Mouse (Mus musculus): ENCODE data around the gene Isca2. TPM values are rescaled to one million over a fixed set of nuclear protein-coding genes. Genes with fewer than 3 reads are reported as not detected.

Isca2 gene
- polyA plus RNA-seq, 1 experiment from 2014 or later = 156 TPM

GRCm38 (mm10) chr12:84807351-84807750, 34.3 kb downstream of the Isca2 start:
- no peak for ATAC-seq (ENCODE audit: low FRiP score, low read depth)

DNA sequence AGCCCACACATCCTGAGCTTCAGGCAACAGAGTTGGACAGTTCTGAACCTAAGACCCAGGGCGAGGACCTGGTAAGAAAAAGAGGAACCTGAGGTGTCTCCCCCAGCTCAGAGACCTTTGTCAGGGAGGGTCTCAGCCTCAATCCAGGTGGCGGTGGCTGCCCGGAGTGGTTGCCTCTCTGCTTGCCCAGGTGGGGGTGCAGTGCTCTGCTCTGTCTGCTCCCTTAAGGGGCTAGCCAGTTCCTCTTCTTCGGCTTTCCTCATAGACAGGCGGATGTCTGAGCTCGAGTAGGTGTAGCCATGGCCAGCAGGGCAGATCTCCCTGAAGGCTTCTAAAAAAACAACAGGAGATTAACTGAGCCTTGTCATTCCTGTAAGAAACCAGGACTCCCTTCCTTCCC, 36.0 kb downstream of the Isca2 start:
- Histone ChIP-seq H3K36me3 (no peaks in the 10 kb centered on the region), H3K27ac (no peak overlapping the region), H3K4me2 (replicated peaks) (no peak overlapping the region), H3K4me3 (no peak overlapping the region), H3K27me3 (replicated peaks) (no peaks in the 10 kb centered on the region), H3K4me1 (no peaks in the 10 kb centered on the region), H3K9ac (no peak overlapping the region), H3K9me3 (no peaks in the 10 kb centered on the region)
- WGBS = 81% methylated on average over 6 of the region's 6 CpGs
- ATAC-seq (ENCODE audit: low FRiP score, low read depth) = no peak

More at GRCm38 (mm10) chr12:84807351-84807750, 34.3 kb downstream of the Isca2 start:
- no peaks in the 10 kb centered on the region for H3K4me1 ChIP-seq
- H3K27me3 ChIP-seq (replicated peaks) = no peaks in the 10 kb centered on the region
- H3K27ac ChIP-seq = no peak overlapping the region
- no peaks in the 10 kb centered on the region for H3K9me3 ChIP-seq
- H3K9ac ChIP-seq = no peak overlapping the region
- 89% methylated on average over 13 of the region's 13 CpGs for WGBS
- H3K4me2 ChIP-seq (replicated peaks) = no peak overlapping the region
- H3K4me3 ChIP-seq = no peak overlapping the region
- H3K36me3 ChIP-seq = no peaks in the 10 kb centered on the region

DNA sequence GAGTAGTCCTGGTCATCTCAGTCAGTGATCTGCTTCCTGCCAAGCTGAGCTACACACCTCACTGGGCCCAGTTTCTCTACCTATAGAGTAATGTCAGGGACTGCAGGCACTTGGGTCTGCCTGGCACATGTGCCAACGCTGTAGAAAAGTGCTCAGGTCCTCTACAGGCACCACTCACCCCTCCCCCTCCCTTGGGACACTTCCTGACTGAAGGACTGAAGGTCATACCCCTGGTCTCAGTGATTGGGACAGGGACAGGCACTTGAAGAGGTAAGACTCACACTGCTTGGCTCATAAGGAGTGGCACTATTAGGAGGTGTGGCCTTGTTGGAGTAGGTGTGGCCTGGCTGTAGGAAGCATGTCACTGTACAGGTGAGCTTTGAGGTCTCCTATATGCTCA, 37.8 kb downstream of the Isca2 start:
- 88% methylated on average over 1 of the region's 1 CpGs for WGBS

DNA sequence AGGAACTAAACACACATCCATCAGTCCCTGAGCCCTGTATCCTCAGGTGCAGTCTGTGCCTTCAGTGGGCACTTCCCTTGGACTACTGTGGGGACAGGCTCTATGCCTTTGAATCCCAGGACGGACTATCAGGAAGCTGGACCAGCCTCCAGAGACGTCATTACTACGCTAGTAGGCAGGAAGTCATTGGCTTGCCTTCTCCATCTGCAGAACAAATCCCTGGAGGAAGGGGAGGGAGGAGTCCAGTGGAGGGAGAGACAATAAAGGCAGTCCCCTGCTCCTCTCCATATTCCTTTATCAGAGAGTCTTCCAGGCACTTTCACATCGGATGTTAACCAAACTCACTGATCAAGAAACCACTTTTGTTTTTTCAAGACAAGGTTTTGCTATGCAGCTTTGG, 38.5 kb downstream of the Isca2 start:
- WGBS = 49% methylated on average over 4 of the region's 4 CpGs
- Histone ChIP-seq H3K9ac (no peak overlapping the region), H3K4me1 (no peaks in the 10 kb centered on the region), H3K27me3 (replicated peaks) (no peaks in the 10 kb centered on the region), H3K4me3 (no peak overlapping the region), H3K9me3 (no peaks in the 10 kb centered on the region), H3K4me2 (replicated peaks) (no peak overlapping the region), H3K36me3 (no peaks in the 10 kb centered on the region), H3K27ac (no peak overlapping the region)
- no peak for ATAC-seq (ENCODE audit: low FRiP score, low read depth)

More for the DNA sequence above, 37.8 kb downstream of the Isca2 start:
- Histone ChIP-seq H3K4me2 (replicated peaks) (no peak overlapping the region), H3K9ac (no peak overlapping the region), H3K9me3 (no peaks in the 10 kb centered on the region), H3K36me3 (no peaks in the 10 kb centered on the region), H3K4me1 (no peaks in the 10 kb centered on the region), H3K4me3 (no peak overlapping the region), H3K27me3 (replicated peaks) (no peaks in the 10 kb centered on the region), H3K27ac (no peak overlapping the region)
- ATAC-seq (ENCODE audit: low FRiP score, low read depth) = no peak

- Histone ChIP-seq H3K9me3 (no peaks in the 10 kb centered on the region), H3K27me3 (replicated peaks) (no peaks in the 10 kb centered on the region), H3K36me3 (no peaks in the 10 kb centered on the region), H3K27ac (no peak overlapping the region), H3K4me3 (no peak overlapping the region), H3K9ac (no peak overlapping the region), H3K4me2 (replicated peaks) (no peak overlapping the region), H3K4me1 (no peaks in the 10 kb centered on the region)
- WGBS = 60% methylated on average over 3 of the region's 3 CpGs
- no peak for ATAC-seq (ENCODE audit: low FRiP score, low read depth)
Observed at GRCm38 (mm10) chr12:84812004-84812403, 39.0 kb downstream of the Isca2 start.

- 58% methylated on average over 7 of the region's 7 CpGs for WGBS
- H3K27ac ChIP-seq = no peak overlapping the region
- ATAC-seq (ENCODE audit: low FRiP score, low read depth) = no peak
- no peaks in the 10 kb centered on the region for H3K36me3 ChIP-seq
- no peaks in the 10 kb centered on the region for H3K9me3 ChIP-seq
- no peak overlapping the region for H3K4me3 ChIP-seq
- H3K4me2 ChIP-seq (replicated peaks) = no peak overlapping the region
- no peaks in the 10 kb centered on the region for H3K27me3 ChIP-seq (replicated peaks)
- H3K4me1 ChIP-seq = no peaks in the 10 kb centered on the region
- no peak overlapping the region for H3K9ac ChIP-seq
Observed at GRCm38 (mm10) chr12:84813773-84814172, 40.7 kb downstream of the Isca2 start.

GRCm38 (mm10) chr12:84814663-84815325, 41.7 kb downstream of the Isca2 start:
- Histone ChIP-seq H3K27ac (no peak overlapping the region), H3K27me3 (replicated peaks) (no peaks in the 10 kb centered on the region), H3K4me1 (no peaks in the 10 kb centered on the region), H3K4me3 (no peak overlapping the region), H3K4me2 (replicated peaks) (no peak overlapping the region), H3K36me3 (no peaks in the 10 kb centered on the region), H3K9me3 (no peaks in the 10 kb centered on the region), H3K9ac (no peak overlapping the region)
- ATAC-seq (ENCODE audit: low FRiP score, low read depth) = no peak
- WGBS = 86% methylated on average over 3 of the region's 3 CpGs

DNA sequence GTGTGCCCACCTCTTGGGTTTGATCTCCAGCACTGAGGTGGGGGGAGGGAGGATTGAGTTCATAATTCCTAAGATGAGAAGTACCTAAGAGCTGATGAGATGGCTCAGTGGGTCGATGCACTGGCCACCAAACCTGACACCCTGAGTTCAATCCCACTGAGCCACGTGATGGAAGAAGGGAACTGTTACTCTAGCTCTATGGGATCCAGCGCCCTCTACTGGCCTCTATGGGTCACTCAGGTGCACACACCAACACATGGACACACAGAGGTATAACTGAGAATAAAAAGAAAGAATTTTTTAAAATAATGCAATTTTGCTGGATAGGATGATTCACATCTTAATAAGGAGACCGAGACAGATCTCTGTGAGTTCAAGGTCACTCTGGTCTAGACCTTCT, 45.4 kb downstream of the Isca2 start:
- Histone ChIP-seq H3K9me3 (no peaks in the 10 kb centered on the region), H3K36me3 (no peaks in the 10 kb centered on the region), H3K4me1 (no peaks in the 10 kb centered on the region), H3K4me3 (no peak overlapping the region), H3K27me3 (replicated peaks) (no peaks in the 10 kb centered on the region), H3K9ac (no peak overlapping the region), H3K27ac (no peak overlapping the region), H3K4me2 (replicated peaks) (no peak overlapping the region)
- WGBS = 64% methylated on average over 4 of the region's 4 CpGs
- ATAC-seq (ENCODE audit: low FRiP score, low read depth) = no peak

DNA sequence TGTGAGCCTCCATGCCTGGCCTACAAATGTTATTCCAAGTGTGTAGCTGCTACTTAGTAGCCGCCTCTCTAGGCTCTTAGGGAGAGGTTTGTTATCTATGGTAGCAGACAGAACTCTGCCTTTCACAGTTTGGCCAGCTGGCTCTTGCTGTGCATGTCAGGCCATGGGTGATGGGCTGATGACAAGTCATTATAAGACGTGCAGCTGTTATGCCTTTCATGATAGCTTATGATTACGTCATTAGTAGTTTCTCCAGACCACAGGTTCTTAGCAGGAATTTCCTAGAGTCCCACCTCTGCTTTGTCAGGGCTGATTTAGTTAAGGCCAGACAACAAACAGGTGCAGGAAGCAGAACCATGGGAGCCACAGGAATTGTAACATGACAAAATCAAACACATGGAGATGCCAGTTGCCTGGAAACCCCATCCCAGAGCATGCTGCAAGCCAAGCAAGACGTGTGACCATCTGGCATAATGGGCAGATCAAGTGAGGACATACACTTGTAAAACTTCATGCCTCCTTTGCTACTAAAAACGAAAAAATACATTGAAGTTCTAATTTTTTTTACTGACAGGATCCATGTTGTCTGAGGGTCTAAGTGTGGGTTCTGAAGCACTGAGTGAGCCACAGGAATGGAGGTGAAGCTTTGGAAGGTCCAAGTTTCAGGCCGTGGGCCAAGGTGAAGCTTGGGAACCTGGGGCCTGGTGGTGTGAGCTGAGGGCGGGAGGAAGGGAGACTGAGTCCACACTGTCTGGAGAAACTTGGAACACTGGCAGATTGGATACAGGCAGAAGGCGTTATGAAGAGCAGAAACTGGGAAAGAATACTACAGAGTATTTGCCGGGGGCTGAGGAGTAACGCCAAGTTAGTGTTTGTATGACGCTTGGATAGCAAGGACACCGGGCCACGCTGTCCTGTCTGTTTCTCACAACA, 46.5 kb downstream of the Isca2 start:
- no peak overlapping the region for H3K4me3 ChIP-seq
- no peak overlapping the region for H3K4me2 ChIP-seq (replicated peaks)
- no peak overlapping the region for H3K27ac ChIP-seq
- no peaks in the 10 kb centered on the region for H3K9me3 ChIP-seq
- H3K27me3 ChIP-seq (replicated peaks) = no peaks in the 10 kb centered on the region
- no peak overlapping the region for H3K9ac ChIP-seq
- no peaks in the 10 kb centered on the region for H3K36me3 ChIP-seq
- no peaks in the 10 kb centered on the region for H3K4me1 ChIP-seq
- WGBS = 86% methylated on average over 13 of the region's 13 CpGs
- ATAC-seq (ENCODE audit: low FRiP score, low read depth) = no peak

DNA sequence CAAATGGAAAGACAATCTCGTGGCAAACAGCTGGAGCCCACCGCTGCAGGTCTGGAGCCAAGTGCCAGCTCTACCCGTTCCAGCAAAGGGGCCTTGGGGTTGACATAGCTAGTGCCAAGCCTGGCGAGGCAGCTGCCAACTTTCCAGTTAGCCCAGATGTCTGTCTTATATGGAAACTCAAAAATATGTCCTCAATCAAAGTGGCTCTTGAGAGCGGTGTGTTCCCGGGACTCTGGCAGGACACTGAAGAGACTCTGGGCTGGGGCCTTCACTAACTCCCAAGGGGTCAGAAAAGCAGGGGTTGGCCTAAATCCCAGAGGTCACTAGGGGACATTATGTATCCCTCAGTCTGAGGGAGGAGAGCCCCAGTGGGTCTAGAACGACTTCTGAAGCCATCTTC, 50.5 kb downstream of the Isca2 start:
- Histone ChIP-seq H3K27ac (no peak overlapping the region), H3K9ac (no peak overlapping the region), H3K27me3 (replicated peaks) (no peaks in the 10 kb centered on the region), H3K36me3 (no peaks in the 10 kb centered on the region), H3K4me2 (replicated peaks) (no peak overlapping the region), H3K9me3 (no peaks in the 10 kb centered on the region), H3K4me3 (no peak overlapping the region), H3K4me1 (no peaks in the 10 kb centered on the region)
- no peak for ATAC-seq (ENCODE audit: low FRiP score, low read depth)
- WGBS = 87% methylated on average over 7 of the region's 7 CpGs

DNA sequence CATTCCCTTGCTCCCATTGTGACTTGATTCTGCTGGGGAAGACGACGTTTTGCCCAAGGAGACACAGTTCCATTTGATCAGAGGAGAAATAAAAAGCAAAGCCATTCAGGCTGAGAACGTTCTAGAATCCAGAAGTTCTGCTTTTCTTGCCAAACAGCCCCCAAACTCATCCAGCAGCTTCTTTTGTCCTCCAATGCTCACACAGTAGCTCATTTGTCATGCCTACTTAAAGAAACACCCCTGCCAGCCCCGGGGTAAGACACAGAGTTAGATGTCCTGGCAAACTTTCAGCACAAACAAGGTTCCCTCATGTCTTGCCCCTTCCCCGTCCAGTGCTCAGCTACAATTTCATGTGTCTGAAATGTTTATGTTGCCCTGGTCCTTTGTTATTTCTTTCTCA, 51.2 kb downstream of the Isca2 start:
- no peak overlapping the region for H3K9ac ChIP-seq
- no peak overlapping the region for H3K4me3 ChIP-seq
- no peaks in the 10 kb centered on the region for H3K36me3 ChIP-seq
- H3K4me1 ChIP-seq = no peaks in the 10 kb centered on the region
- H3K27me3 ChIP-seq (replicated peaks) = no peaks in the 10 kb centered on the region
- no peaks in the 10 kb centered on the region for H3K9me3 ChIP-seq
- no peak overlapping the region for H3K27ac ChIP-seq
- ATAC-seq (ENCODE audit: low FRiP score, low read depth) = no peak
- no peak overlapping the region for H3K4me2 ChIP-seq (replicated peaks)
- 66% methylated on average over 5 of the region's 5 CpGs for WGBS

All from neural tube, embryonic 12.5 days (tissue).